Mouse (Mus musculus) cerebellum, adult 2 months (tissue): ENCODE results near the gene St6galnac5. TPM values are rescaled to one million over a fixed set of nuclear protein-coding genes. Genes with fewer than 3 reads are reported as not detected.

Source experiments
- DNase-seq, 2 experiments: peaks; one replicate each; pipeline ENCODE4 v3.0.0; 2021
- H3K27ac ChIP-seq: fragments of 200-500 bp; 2 replicates; pipeline ENCODE4 v1.5.1; 2012; ENCODE audit warnings: low read length, control low read depth, inconsistent platforms; ENCODE audit not compliant: insufficient read depth
- H3K27me3 ChIP-seq: fragments of 200-500 bp; 2 replicates; pipeline ENCODE4 v1.6.1; 2012; ENCODE audit warnings: inconsistent platforms, mild to moderate bottlenecking, low read length, moderate library complexity; ENCODE audit not compliant: control insufficient read depth, insufficient read depth
- H3K4me1 ChIP-seq: fragments of 200-500 bp; 2 replicates; pipeline ENCODE4 v1.6.1; 2011; ENCODE audit warnings: low read length; ENCODE audit not compliant: control insufficient read depth, insufficient read depth
- H3K4me3 ChIP-seq: fragments of 200-500 bp; replicated peaks from 2 replicates; pipeline ENCODE3; 2011; ENCODE audit warnings: mild to moderate bottlenecking, low read depth, low read length, control low read depth; ENCODE audit not compliant: insufficient read depth
- CTCF ChIP-seq: fragments of 200-500 bp; IDR thresholded peaks from 2 replicates; pipeline ENCODE4 v1.5.1; 2011; ENCODE audit warnings: low read depth, mild to moderate bottlenecking, control low read depth, low read length, moderate library complexity, borderline replicate concordance; ENCODE audit not compliant: insufficient read depth
- POLR2A ChIP-seq: fragments of 200-500 bp; IDR thresholded peaks from 2 replicates; pipeline ENCODE4 v1.6.1; 2011; ENCODE audit warnings: low read length, control low read depth, borderline replicate concordance; ENCODE audit not compliant: insufficient read depth
- WGBS: fragments of 180-500 bp; shearing (Covaris S2); methylation state at CpG from one replicate; pipeline ENCODE4 v1.1.7; 2018; 5-methylcytosine and 5-hydroxymethylcytosine counted together
- polyA plus RNA-seq: library from polyadenylated mRNA; depleted of rRNA; stranded (reverse); fragments of >200 nt; gene quantifications from 2 replicates; pipeline ENCODE4 v1.2.3, GENCODE M21; 2012

Gene St6galnac5
- polyA plus RNA-seq, 1 experiment: 4.5 TPM

DNA sequence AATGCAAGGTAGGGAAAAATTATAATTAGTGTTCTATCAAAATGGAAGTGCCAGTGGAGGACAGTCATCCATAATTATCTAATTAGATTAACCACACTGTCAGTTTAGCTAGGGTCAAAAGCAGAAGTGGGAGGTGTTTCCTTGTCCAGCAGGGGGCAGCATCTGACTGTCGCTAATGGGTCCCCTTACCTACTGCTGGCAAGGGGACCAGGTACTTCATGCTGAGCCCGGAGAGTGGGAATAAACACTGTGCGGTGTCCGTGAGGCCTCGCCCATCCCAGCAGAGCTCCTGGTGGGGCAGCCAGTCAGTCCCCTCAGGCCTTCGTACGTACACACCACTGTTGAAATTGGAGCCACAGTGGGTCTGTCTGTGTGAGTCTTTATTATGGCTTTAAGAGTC lies 198.3 kb downstream of the St6galnac5 start:
- Histone ChIP-seq H3K27ac (no peak overlapping the region), H3K27me3 (no peaks in the 10 kb centered on the region), H3K4me3 (no peak overlapping the region), H3K4me1 (no peaks in the 10 kb centered on the region)
- peak; percentile 53 to 61 for DNase-seq
- 10% methylated on average over 7 of the region's 7 CpGs for WGBS
- TF ChIP-seq POLR2A (no peak), CTCF (peak; percentile 91)

DNA sequence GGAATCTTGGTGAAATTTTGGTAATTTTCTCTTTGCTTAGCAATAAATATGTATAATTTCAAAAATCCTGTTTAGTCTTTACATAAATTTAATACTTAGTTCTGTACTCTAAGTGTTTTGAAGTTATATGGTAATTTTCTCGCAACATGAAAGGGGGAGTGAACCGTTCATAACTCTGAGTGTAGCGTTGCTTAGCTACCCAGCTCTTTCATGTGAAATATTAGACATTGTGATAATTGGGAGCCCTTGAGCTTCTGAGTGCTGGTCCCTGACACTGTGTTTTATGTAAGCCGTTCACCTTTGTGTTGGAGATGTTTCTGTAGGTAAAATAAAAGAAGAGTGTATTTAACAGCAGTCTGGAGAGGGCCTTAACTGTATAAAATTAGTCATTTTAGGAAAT lies 202.2 kb downstream of the St6galnac5 start:
- no peaks in the 10 kb centered on the region for H3K27me3 ChIP-seq
- no peak overlapping the region for H3K27ac ChIP-seq
- no peak for TF ChIP-seq POLR2A
- no peak for TF ChIP-seq CTCF
- no peaks in the 10 kb centered on the region for H3K4me1 ChIP-seq
- DNase-seq: no peak
- 64% methylated on average over 4 of the region's 4 CpGs for WGBS
- H3K4me3 ChIP-seq: no peak overlapping the region

DNA sequence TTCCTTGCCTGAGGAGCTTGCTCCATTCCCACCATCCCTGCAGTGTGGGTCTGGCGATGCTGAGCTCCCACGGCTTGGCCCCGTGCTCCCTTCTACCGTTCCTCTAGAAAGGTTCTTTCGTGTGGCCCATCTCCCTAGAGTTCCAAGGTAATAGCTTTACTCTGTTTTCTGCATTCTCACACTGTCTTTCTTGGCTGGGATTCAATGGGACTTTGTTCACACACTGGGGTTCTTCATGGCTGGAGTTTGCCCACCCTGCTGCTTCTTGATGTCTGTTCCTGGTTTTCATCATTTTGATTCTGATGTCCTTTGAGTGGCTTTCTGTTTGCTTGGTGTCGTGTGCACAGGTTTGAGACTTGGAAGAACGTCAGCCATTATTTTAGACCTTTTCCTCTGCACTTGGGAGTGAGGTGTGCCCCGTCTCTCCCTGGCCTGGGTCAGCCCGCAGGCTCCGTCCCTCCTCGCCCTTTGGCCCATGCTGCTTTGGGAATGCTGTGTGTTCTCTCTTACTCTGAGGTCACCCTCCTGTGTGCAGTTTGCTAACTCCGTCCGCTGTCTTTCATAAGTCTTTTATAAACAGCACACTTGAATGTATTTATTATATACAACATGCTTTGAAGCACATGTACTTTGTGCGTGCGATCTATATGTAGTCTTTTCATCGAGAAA lies 205.0 kb downstream of the St6galnac5 start:
- Histone ChIP-seq H3K4me3 (no peak overlapping the region), H3K27ac (no peak overlapping the region), H3K4me1 (no peaks in the 10 kb centered on the region), H3K27me3 (no peaks in the 10 kb centered on the region)
- WGBS: 74% methylated on average over 16 of the region's 16 CpGs
- TF ChIP-seq POLR2A (no peak), CTCF (no peak)
- no peak for DNase-seq

DNA sequence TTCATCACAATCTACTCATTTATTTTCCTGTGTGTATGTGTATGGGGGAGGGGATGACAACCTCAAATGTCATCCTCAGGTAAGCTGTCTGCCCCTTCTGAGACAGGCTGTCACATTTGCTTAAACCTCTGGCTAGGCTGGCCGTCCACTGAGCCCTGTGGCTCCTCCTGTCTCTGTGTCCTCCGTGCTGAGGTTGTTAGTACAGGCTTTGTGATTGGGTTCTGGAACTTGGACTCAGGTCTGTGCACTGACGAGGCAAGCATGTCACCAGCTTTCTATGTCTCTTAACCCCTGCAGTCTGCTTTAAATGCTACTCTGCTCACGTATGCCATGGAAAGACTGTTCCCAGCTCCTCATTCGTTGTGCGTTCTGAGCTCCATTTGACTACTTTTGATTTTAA lies 205.7 kb downstream of the St6galnac5 start:
- Histone ChIP-seq H3K4me3 (no peak overlapping the region), H3K4me1 (no peaks in the 10 kb centered on the region), H3K27me3 (no peaks in the 10 kb centered on the region), H3K27ac (no peak overlapping the region)
- DNase-seq: no peak
- TF ChIP-seq CTCF (no peak), POLR2A (no peak)
- 82% methylated on average over 6 of the region's 6 CpGs for WGBS

- H3K4me1 ChIP-seq: no peaks in the 10 kb centered on the region
- no peak for DNase-seq
- 80% methylated on average over 6 of the region's 6 CpGs for WGBS
- H3K27me3 ChIP-seq: no peaks in the 10 kb centered on the region
- no peak for TF ChIP-seq POLR2A
- no peak for TF ChIP-seq CTCF
- H3K27ac ChIP-seq: no peak overlapping the region
- no peak overlapping the region for H3K4me3 ChIP-seq
These were observed 212.0 kb downstream of the St6galnac5 start for GRCm38 (mm10) chr3:152770056-152770455.

DNA sequence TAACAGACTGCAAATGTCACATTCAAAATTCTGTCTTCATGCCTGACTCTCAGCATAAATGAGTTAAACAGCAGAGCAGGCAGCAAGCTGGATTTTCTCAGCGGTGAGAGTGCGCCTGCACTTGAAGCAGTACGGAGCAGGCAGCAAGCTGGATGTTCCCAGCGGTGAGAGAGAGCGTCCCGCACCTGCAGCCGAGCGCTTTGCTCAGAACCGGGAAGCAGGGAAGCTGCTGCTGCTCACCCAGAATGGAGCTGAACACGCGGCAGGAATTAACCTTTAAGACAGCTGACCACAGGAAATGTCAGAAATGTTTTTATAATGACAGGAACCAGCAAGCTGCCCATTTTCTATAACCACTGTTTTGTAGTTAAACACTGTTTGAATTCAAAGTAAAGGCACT lies 214.6 kb downstream of the St6galnac5 start:
- Histone ChIP-seq H3K27me3 (no peaks in the 10 kb centered on the region), H3K4me3 (no peak overlapping the region), H3K4me1 (no peaks in the 10 kb centered on the region), H3K27ac (no peak overlapping the region)
- no peak for DNase-seq
- TF ChIP-seq POLR2A (no peak), CTCF (no peak)
- WGBS: 83% methylated on average over 11 of the region's 11 CpGs
